In genomic region chr8:109214247-109214646, GRCm38 (mm10) we compare ENCODE assay signal across 32 mouse cellular contexts.
DNase-seq lines count a peak whose midpoint lies in the region; ATAC-seq and TF ChIP-seq lines count a peak whose summit lies in the region.
"Had no signal": no experiment of that assay in that cellular context is flagged by ENCODE, and none has a peak within 500 bp of the region (broad histone marks: within the 10 kb centered on the region; RNA-seq: fewer than 3 reads in every experiment).

No protein-coding gene starts in this region.

- H3K9me3 ChIP-seq in midbrain, embryonic 12.5 days = no peaks in the 10 kb centered on the region
- no peaks in the 10 kb centered on the region for H3K9me3 ChIP-seq in midbrain, embryonic 11.5 days (ENCODE audit: control insufficient read depth, low read length)
- no peaks in the 10 kb centered on the region for H3K9me3 ChIP-seq in hindbrain, embryonic 13.5 days
- H3K9me3 ChIP-seq in hindbrain, postnatal 0 days (ENCODE audit: low read length) = no peaks in the 10 kb centered on the region
- no peaks in the 10 kb centered on the region for H3K9me3 ChIP-seq in neural tube, embryonic 13.5 days
- H3K9me3 ChIP-seq: embryonic facial prominence, embryonic 10.5 days; embryonic facial prominence, embryonic 15.5 days; kidney, embryonic 15.5 days; liver, embryonic 12.5 days had no signal

- H3K4me1 ChIP-seq in midbrain, embryonic 12.5 days = peaks cover 13% of the 10 kb centered on the region
- no peaks in the 10 kb centered on the region for H3K4me1 ChIP-seq in midbrain, embryonic 11.5 days (ENCODE audit: control insufficient read depth, insufficient read depth, low read length)
- peaks cover 37% of the 10 kb centered on the region for H3K4me1 ChIP-seq in hindbrain, embryonic 13.5 days (replicated peaks)
- no peaks in the 10 kb centered on the region for H3K4me1 ChIP-seq in hindbrain, postnatal 0 days (ENCODE audit: insufficient read depth, low read length)
- peaks cover 47% of the 10 kb centered on the region for H3K4me1 ChIP-seq in neural tube, embryonic 13.5 days (replicated peaks)
- H3K4me1 ChIP-seq: embryonic facial prominence, embryonic 15.5 days; kidney, embryonic 15.5 days; liver, embryonic 12.5 days; megakaryocyte, embryonic 14.5 days had no signal

- peak overlapping the region; percentile 52 for H3K27ac ChIP-seq in midbrain, embryonic 12.5 days (replicated peaks)
- no peak overlapping the region for H3K27ac ChIP-seq in midbrain, embryonic 11.5 days (ENCODE audit: low read depth, low read length)
- H3K27ac ChIP-seq in hindbrain, embryonic 13.5 days = peak overlapping the region; percentile 76
- H3K27ac ChIP-seq in hindbrain, postnatal 0 days = no peak overlapping the region
- peak overlapping the region; percentile 88 for H3K27ac ChIP-seq in neural tube, embryonic 13.5 days (replicated peaks)
- H3K27ac ChIP-seq: embryonic facial prominence, embryonic 10.5 days; embryonic facial prominence, embryonic 15.5 days; gastrocnemius, adult 2 months; kidney, embryonic 15.5 days; layer of hippocampus, adult 2 months; liver, embryonic 12.5 days; stomach, postnatal 0 days had no signal

- H3K4me3 ChIP-seq in midbrain, embryonic 12.5 days = no peak overlapping the region
- no peak overlapping the region for H3K4me3 ChIP-seq in midbrain, embryonic 11.5 days (ENCODE audit: low read depth, low read length)
- H3K4me3 ChIP-seq in hindbrain, embryonic 13.5 days = no peak overlapping the region
- no peak overlapping the region for H3K4me3 ChIP-seq in hindbrain, postnatal 0 days (ENCODE audit: low read length)
- no peak overlapping the region for H3K4me3 ChIP-seq in neural tube, embryonic 13.5 days
- H3K4me3 ChIP-seq: embryonic facial prominence, embryonic 10.5 days; embryonic facial prominence, embryonic 15.5 days; gastrocnemius, adult 2 months; kidney, embryonic 15.5 days; layer of hippocampus, adult 2 months; liver, embryonic 12.5 days; megakaryocyte, embryonic 14.5 days had no signal

- 74% methylated on average over 8 of the region's 8 CpGs for WGBS in midbrain, embryonic 12.5 days
- WGBS in midbrain, embryonic 11.5 days = 88% methylated on average over 8 of the region's 8 CpGs
- 60% methylated on average over 8 of the region's 8 CpGs for WGBS in hindbrain, embryonic 13.5 days
- WGBS in hindbrain, postnatal 0 days = 69% methylated on average over 8 of the region's 8 CpGs
- 42% methylated on average over 8 of the region's 8 CpGs for WGBS in neural tube, embryonic 13.5 days

- no peaks in the 10 kb centered on the region for H3K36me3 ChIP-seq in midbrain, embryonic 12.5 days
- no peaks in the 10 kb centered on the region for H3K36me3 ChIP-seq in midbrain, embryonic 11.5 days (ENCODE audit: control insufficient read depth, insufficient read depth, low read length)
- H3K36me3 ChIP-seq in hindbrain, embryonic 13.5 days = no peaks in the 10 kb centered on the region
- H3K36me3 ChIP-seq in hindbrain, postnatal 0 days (ENCODE audit: insufficient read depth, low read length) = no peaks in the 10 kb centered on the region
- H3K36me3 ChIP-seq in neural tube, embryonic 13.5 days = no peaks in the 10 kb centered on the region
- H3K36me3 ChIP-seq: embryonic facial prominence, embryonic 10.5 days; embryonic facial prominence, embryonic 15.5 days; kidney, embryonic 15.5 days; liver, embryonic 12.5 days had no signal

- no peak for TF ChIP-seq CTCF in hindbrain, postnatal 0 days (IDR thresholded peaks at IDR 0.05; ENCODE audit: low read depth)

- H3K4me2 ChIP-seq in midbrain, embryonic 12.5 days (replicated peaks) = no peak overlapping the region
- H3K4me2 ChIP-seq in midbrain, embryonic 11.5 days = no peak overlapping the region
- no peak overlapping the region for H3K4me2 ChIP-seq in hindbrain, embryonic 13.5 days
- H3K4me2 ChIP-seq in hindbrain, postnatal 0 days (ENCODE audit: low read depth, low read length) = 0 out of 2 replicates have a peak overlapping the region, but pooled peaks have one; percentile 3
- H3K4me2 ChIP-seq in neural tube, embryonic 13.5 days = peak overlapping the region; percentile 16; the same call in 1 of the 2 replicates
- H3K4me2 ChIP-seq: embryonic facial prominence, embryonic 15.5 days; heart, embryonic 11.5 days; kidney, embryonic 15.5 days; liver, embryonic 12.5 days had no signal

- no peak for DNase-seq in midbrain, embryonic 11.5 days (ENCODE audit: low spot score, missing footprints)
- DNase-seq in hindbrain, postnatal 0 days (ENCODE audit: low spot score) = no peak
- DNase-seq in cerebellum, adult 9-11 months = no peak
- DNase-seq in layer of hippocampus, postnatal 14 days (ENCODE audit: low spot score in 2 of 2) = no peak
- DNase-seq: adrenal gland, postnatal 14 days; cerebellum, adult 18-20 months; cerebellum, postnatal 14 days; gastrocnemius, adult 2 months; gastrocnemius, postnatal 36 days; heart, adult 18-20 months; heart, postnatal 4 days; kidney, adult 18-20 months; kidney, postnatal 36 days; left cerebral cortex, postnatal 4 days; liver, postnatal 0 days; lung, postnatal 36 days; right cerebral cortex, postnatal 4 days; thymus, adult 18-20 months; thymus, postnatal 25 days had no signal

- ATAC-seq in midbrain, embryonic 12.5 days (ENCODE audit: low FRiP score, low read depth) = no peak
- ATAC-seq in midbrain, embryonic 11.5 days (ENCODE audit: low FRiP score) = no peak
- no peak; the same call in 1 of the 2 replicates for ATAC-seq in hindbrain, embryonic 13.5 days (ENCODE audit: low FRiP score)
- no peak for ATAC-seq in hindbrain, postnatal 0 days
- peak; percentile 87 for ATAC-seq in neural tube, embryonic 13.5 days (ENCODE audit: low read depth)
- ATAC-seq: CD4-positive, CD25-positive, alpha-beta regulatory T cell, adult 4 months; forebrain, embryonic 14.5 days; liver, embryonic 12.5 days; liver, postnatal 0 days had no signal

- no peak overlapping the region for H3K9ac ChIP-seq in midbrain, embryonic 12.5 days (replicated peaks)
- H3K9ac ChIP-seq in midbrain, embryonic 11.5 days (ENCODE audit: low read length) = no peak overlapping the region
- peak overlapping the region; percentile 3; the same call in 1 of the 2 replicates for H3K9ac ChIP-seq in hindbrain, embryonic 13.5 days
- no peak overlapping the region for H3K9ac ChIP-seq in hindbrain, postnatal 0 days (replicated peaks; ENCODE audit: low read length)
- H3K9ac ChIP-seq in neural tube, embryonic 13.5 days = peak overlapping the region; percentile 49; the same call in 1 of the 2 replicates
- H3K9ac ChIP-seq: embryonic facial prominence, embryonic 15.5 days; kidney, embryonic 15.5 days; liver, embryonic 12.5 days; liver, postnatal 0 days had no signal

- no peaks in the 10 kb centered on the region for H3K27me3 ChIP-seq in midbrain, embryonic 12.5 days
- no peaks in the 10 kb centered on the region for H3K27me3 ChIP-seq in midbrain, embryonic 11.5 days (ENCODE audit: control insufficient read depth, insufficient read depth, low read length)
- H3K27me3 ChIP-seq in hindbrain, embryonic 13.5 days = no peaks in the 10 kb centered on the region
- H3K27me3 ChIP-seq in hindbrain, postnatal 0 days (ENCODE audit: insufficient read depth, low read length) = no peaks in the 10 kb centered on the region
- H3K27me3 ChIP-seq in neural tube, embryonic 13.5 days = no peaks in the 10 kb centered on the region
- H3K27me3 ChIP-seq: embryonic facial prominence, embryonic 15.5 days; kidney, embryonic 15.5 days; liver, embryonic 12.5 days; megakaryocyte, embryonic 14.5 days had no signal

Comparison
In these comparisons a context has a peak if more than half of its experiments do, and no peak if none do; other contexts are left out.
1. H3K27ac ChIP-seq: peak in midbrain, embryonic 12.5 days (single experiment), hindbrain, embryonic 13.5 days (single experiment) and neural tube, embryonic 13.5 days (single experiment); none in midbrain, embryonic 11.5 days (single experiment) and hindbrain, postnatal 0 days (single experiment).
2. H3K4me2 ChIP-seq: peak in hindbrain, postnatal 0 days (single experiment) and neural tube, embryonic 13.5 days (single experiment); none in midbrain, embryonic 12.5 days (single experiment), midbrain, embryonic 11.5 days (single experiment) and hindbrain, embryonic 13.5 days (single experiment).
3. H3K9ac ChIP-seq: peak in hindbrain, embryonic 13.5 days (single experiment) and neural tube, embryonic 13.5 days (single experiment); none in midbrain, embryonic 12.5 days (single experiment), midbrain, embryonic 11.5 days (single experiment) and hindbrain, postnatal 0 days (single experiment).